Mouse (Mus musculus) intestine, embryonic 16.5 days (tissue): Measurements from ENCODE around the gene Vamp8. TPM values are rescaled to one million over a fixed set of nuclear protein-coding genes. Genes with fewer than 3 reads are reported as not detected.

Experiments used
- ATAC-seq: fragments of 200-750 bp; cut with Nextera tagmentation; 2 replicates; pipeline ENCODE4 v1.8.0; 2017; ENCODE audit warnings: moderate TSS enrichment, moderate library complexity
- H3K27ac ChIP-seq: fragments of 300-500 bp; sonication (generic); 2 replicates; pipeline ENCODE4 v1.5.1; 2014; ENCODE audit warnings: mild to moderate bottlenecking, low read length
- H3K27me3 ChIP-seq: fragments of 300-500 bp; sonication (generic); replicated peaks from 2 replicates; pipeline ENCODE4 v1.6.1; 2014; ENCODE audit warnings: low read length, control low read depth, mixed read lengths; ENCODE audit not compliant: control insufficient read depth, insufficient read depth
- H3K36me3 ChIP-seq: fragments of 300-500 bp; sonication (generic); 2 replicates; pipeline ENCODE4 v1.6.1; 2014; ENCODE audit warnings: low read length, control low read depth; ENCODE audit not compliant: control insufficient read depth, insufficient read depth
- H3K4me1 ChIP-seq: fragments of 300-500 bp; sonication (generic); 2 replicates; pipeline ENCODE4 v1.6.1; 2014; ENCODE audit warnings: low read length, control low read depth, mixed read lengths; ENCODE audit not compliant: control insufficient read depth, insufficient read depth
- H3K4me2 ChIP-seq: fragments of 300-500 bp; sonication (generic); 2 replicates; pipeline ENCODE4 v1.6.1; 2014; ENCODE audit warnings: low read depth, low read length, control low read depth
- H3K4me3 ChIP-seq: fragments of 300-500 bp; sonication (generic); 2 replicates; pipeline ENCODE4 v1.5.1; 2014; ENCODE audit warnings: mild to moderate bottlenecking, low read length
- H3K9ac ChIP-seq: fragments of 300-500 bp; sonication (generic); 2 replicates; pipeline ENCODE4 v1.6.1; 2014; ENCODE audit warnings: low read depth, low read length
- H3K9me3 ChIP-seq: fragments of 300-500 bp; sonication (generic); 2 replicates; pipeline ENCODE4 v1.6.1; 2016; ENCODE audit warnings: low read length, control low read depth; ENCODE audit not compliant: control insufficient read depth
- WGBS: fragments of 180-500 bp; shearing (Covaris S2); extraction: QIAGEN DNeasy Blood & Tissue Kit; methylation state at CpG from one replicate; pipeline ENCODE4 v1.1.7; 2014; 5-methylcytosine and 5-hydroxymethylcytosine counted together
- polyA plus RNA-seq: library from polyadenylated mRNA; unstranded; fragments of >200 nt; fragmentation: Nextera tagmentation; extraction: Ambion mirVana; gene quantifications from 2 replicates; pipeline ENCODE4 v1.2.1, GENCODE M21; 2015

The Vamp8 gene
- polyA plus RNA-seq, 1 experiment from 2014 or later: 251 TPM

- Histone ChIP-seq H3K27me3 (no peaks in the 10 kb centered on the region), H3K36me3 (no peaks in the 10 kb centered on the region), H3K9ac (no peak overlapping the region), H3K4me1 (peaks cover 13% of the 10 kb centered on the region; the same call in 1 of the 2 replicates), H3K27ac (no peak overlapping the region), H3K9me3 (no peaks in the 10 kb centered on the region), H3K4me2 (no peak overlapping the region), H3K4me3 (no peak overlapping the region)
- ATAC-seq: no peak
- WGBS: 89% methylated on average over 4 of the region's 4 CpGs
These were observed 23.0 kb downstream of the Vamp8 start for GRCm38 (mm10) chr6:72367460-72367974.

GRCm38 (mm10) chr6:72366844-72367443 is 23.6 kb downstream of the Vamp8 start, which contains the start of gene Rnf181:
Gene Rnf181 (minus strand): TSS chr6:72366956.
- H3K27me3 ChIP-seq: no peaks in the 10 kb centered on the region
- H3K9ac ChIP-seq: no peak within 1 kb of the TSS
- WGBS: 67% methylated on average over 4 of the region's 4 CpGs
- no peak within 1 kb of the TSS for H3K4me3 ChIP-seq
- no peak within 1 kb of the TSS for H3K27ac ChIP-seq
- no peak within 1 kb of the TSS for H3K4me2 ChIP-seq
- H3K4me1 ChIP-seq: peaks cover 13% of the 10 kb centered on the region; the same call in 1 of the 2 replicates
- no peaks in the 10 kb centered on the region for H3K36me3 ChIP-seq
- H3K9me3 ChIP-seq: no peaks in the 10 kb centered on the region
- ATAC-seq: no peak

- 69% methylated on average over 3 of the region's 3 CpGs for WGBS
- Histone ChIP-seq H3K4me3 (no peak overlapping the region), H3K27me3 (no peaks in the 10 kb centered on the region), H3K36me3 (no peaks in the 10 kb centered on the region), H3K27ac (no peak overlapping the region), H3K9me3 (no peaks in the 10 kb centered on the region), H3K9ac (no peak overlapping the region), H3K4me1 (peaks cover 15% of the 10 kb centered on the region), H3K4me2 (no peak overlapping the region)
- no peak for ATAC-seq
These were observed 24.2 kb downstream of the Vamp8 start for GRCm38 (mm10) chr6:72366304-72366703.

GRCm38 (mm10) chr6:72364985-72365384 is 25.5 kb downstream of the Vamp8 start:
- Histone ChIP-seq H3K4me1 (peaks cover 16% of the 10 kb centered on the region), H3K36me3 (no peaks in the 10 kb centered on the region), H3K9me3 (no peaks in the 10 kb centered on the region), H3K4me3 (no peak overlapping the region), H3K4me2 (no peak overlapping the region), H3K27me3 (no peaks in the 10 kb centered on the region), H3K27ac (no peak overlapping the region), H3K9ac (no peak overlapping the region)
- 55% methylated on average over 6 of the region's 6 CpGs for WGBS
- ATAC-seq: no peak

- Histone ChIP-seq H3K27me3 (no peaks in the 10 kb centered on the region), H3K4me3 (no peak overlapping the region), H3K4me1 (peaks cover 21% of the 10 kb centered on the region), H3K36me3 (no peaks in the 10 kb centered on the region), H3K9me3 (no peaks in the 10 kb centered on the region), H3K27ac (no peak overlapping the region), H3K9ac (no peak overlapping the region), H3K4me2 (no peak overlapping the region)
- no peak for ATAC-seq
- WGBS: 41% methylated on average over 7 of the region's 7 CpGs
These were observed 26.5 kb downstream of the Vamp8 start for GRCm38 (mm10) chr6:72364009-72364408.

GRCm38 (mm10) chr6:72362132-72363028 is 28.1 kb downstream of the Vamp8 start:
- ATAC-seq: peak; percentile 97
- H3K4me2 ChIP-seq: peak overlapping the region; percentile 76
- H3K4me3 ChIP-seq: peak overlapping the region; percentile 69
- H3K9ac ChIP-seq: peak overlapping the region; percentile 75
- H3K4me1 ChIP-seq: peaks cover 33% of the 10 kb centered on the region
- peak overlapping the region; percentile 67 for H3K27ac ChIP-seq
- WGBS: under 1% methylated on average over 42 of the region's 42 CpGs
- H3K27me3 ChIP-seq: no peaks in the 10 kb centered on the region
- 0 out of 2 replicates have a peak, but pooled peaks cover 2% of the 10 kb centered on the region for H3K36me3 ChIP-seq
- no peaks in the 10 kb centered on the region for H3K9me3 ChIP-seq

GRCm38 (mm10) chr6:72361121-72361551 is 29.4 kb downstream of the Vamp8 start:
- no peak for ATAC-seq
- 0 out of 2 replicates have a peak overlapping the region, but pooled peaks have one; percentile 14 for H3K27ac ChIP-seq
- H3K9ac ChIP-seq: peak overlapping the region; percentile 75
- H3K4me3 ChIP-seq: peak overlapping the region; percentile 69
- H3K27me3 ChIP-seq: no peaks in the 10 kb centered on the region
- H3K9me3 ChIP-seq: no peaks in the 10 kb centered on the region
- H3K4me2 ChIP-seq: peak overlapping the region; percentile 71
- 43% methylated on average over 5 of the region's 5 CpGs for WGBS
- peaks cover 40% of the 10 kb centered on the region for H3K4me1 ChIP-seq
- H3K36me3 ChIP-seq: 0 out of 2 replicates have a peak, but pooled peaks cover 2% of the 10 kb centered on the region

- H3K9ac ChIP-seq: peak overlapping the region; percentile 50
- ATAC-seq: no peak
- peak overlapping the region; percentile 82 for H3K27ac ChIP-seq
- no peaks in the 10 kb centered on the region for H3K27me3 ChIP-seq
- peak overlapping the region; percentile 71 for H3K4me2 ChIP-seq
- 0 out of 2 replicates have a peak, but pooled peaks cover 2% of the 10 kb centered on the region for H3K36me3 ChIP-seq
- peaks cover 43% of the 10 kb centered on the region for H3K4me1 ChIP-seq
- 42% methylated on average over 7 of the region's 7 CpGs for WGBS
- H3K4me3 ChIP-seq: peak overlapping the region; percentile 69
- H3K9me3 ChIP-seq: no peaks in the 10 kb centered on the region
These were observed 29.9 kb downstream of the Vamp8 start for GRCm38 (mm10) chr6:72360599-72360935.

GRCm38 (mm10) chr6:72359891-72360598 is 30.5 kb downstream of the Vamp8 start:
- H3K4me1 ChIP-seq: peaks cover 43% of the 10 kb centered on the region
- H3K9me3 ChIP-seq: no peaks in the 10 kb centered on the region
- H3K4me2 ChIP-seq: peak overlapping the region; percentile 71
- H3K27ac ChIP-seq: peak overlapping the region; percentile 82
- H3K27me3 ChIP-seq: no peaks in the 10 kb centered on the region
- 66% methylated on average over 11 of the region's 11 CpGs for WGBS
- H3K4me3 ChIP-seq: peak overlapping the region; percentile 21
- H3K36me3 ChIP-seq: 0 out of 2 replicates have a peak, but pooled peaks cover 2% of the 10 kb centered on the region
- H3K9ac ChIP-seq: peak overlapping the region; percentile 50
- no peak for ATAC-seq
